Mouse (Mus musculus) activated CD4-positive, CD25-positive, alpha-beta regulatory T cell, adult 4 months (primary cell): ENCODE results near the gene Zscan5b. TPM values are rescaled to one million over a fixed set of nuclear protein-coding genes. Genes with fewer than 3 reads are reported as not detected.

ENCODE experiments used
- polyA plus RNA-seq, 2 experiments: library from polyadenylated mRNA; unstranded; fragments of 100-300 nt; shearing (Covaris generic); gene quantifications; one replicate each; pipeline ENCODE4 v1.2.1; 2017

Zscan5b gene
- polyA plus RNA-seq, 2 experiments from 2014 or later: not detected

Other genes starting within 250 kb of the Zscan5b start
- gene Vmn1r65, start 211.3 kb upstream of the Zscan5b start, polyA plus RNA-seq: not detected
- gene Nlrp4c, start 177.1 kb upstream of the Zscan5b start, polyA plus RNA-seq: not detected
- gene Zfp787, start 66.3 kb upstream of the Zscan5b start, polyA plus RNA-seq: 1 to 10 TPM; 4.9 to 9.3 TPM
- 1 to 10 TPM; 9.2 to 9.6 TPM for gene Zfp444, start 50.1 kb upstream of the Zscan5b start, polyA plus RNA-seq
- gene Galp, start 25.2 kb upstream of the Zscan5b start, polyA plus RNA-seq: not detected
- gene Epp13, start 30.4 kb downstream of the Zscan5b start, polyA plus RNA-seq: not detected
- 1 to 10 TPM; 4.1 to 4.6 TPM for gene Zfp667, start 64.3 kb downstream of the Zscan5b start, polyA plus RNA-seq
- gene Zfp583, start 109.0 kb downstream of the Zscan5b start, polyA plus RNA-seq: 1 to 10 TPM in 1 of 2 experiments, not detected in 1; 1.1 TPM
- gene Gm3854, start 121.5 kb downstream of the Zscan5b start, polyA plus RNA-seq: under 1 TPM; 0.24 to 0.31 TPM
- 1 to 10 TPM; 1.8 to 2.4 TPM for gene Zfp78, start 141.0 kb downstream of the Zscan5b start, polyA plus RNA-seq
- gene Zfp28, start 161.0 kb downstream of the Zscan5b start, polyA plus RNA-seq: 1 to 10 TPM; 1.9 to 5.9 TPM
- gene Smim17, start 176.4 kb downstream of the Zscan5b start, polyA plus RNA-seq: not detected
- gene Gm20715, start 188.0 kb downstream of the Zscan5b start, polyA plus RNA-seq: not detected
- gene Olfr1344, start 216.4 kb downstream of the Zscan5b start, polyA plus RNA-seq: not detected
- under 1 TPM in 1 of 2 experiments, not detected in 1; 0.11 TPM for gene Olfr1336, start 233.9 kb downstream of the Zscan5b start, polyA plus RNA-seq
- gene Olfr1346, start 244.8 kb downstream of the Zscan5b start, polyA plus RNA-seq: not detected